17 mouse cellular contexts compared by ENCODE assay signal in the genomic region with DNA sequence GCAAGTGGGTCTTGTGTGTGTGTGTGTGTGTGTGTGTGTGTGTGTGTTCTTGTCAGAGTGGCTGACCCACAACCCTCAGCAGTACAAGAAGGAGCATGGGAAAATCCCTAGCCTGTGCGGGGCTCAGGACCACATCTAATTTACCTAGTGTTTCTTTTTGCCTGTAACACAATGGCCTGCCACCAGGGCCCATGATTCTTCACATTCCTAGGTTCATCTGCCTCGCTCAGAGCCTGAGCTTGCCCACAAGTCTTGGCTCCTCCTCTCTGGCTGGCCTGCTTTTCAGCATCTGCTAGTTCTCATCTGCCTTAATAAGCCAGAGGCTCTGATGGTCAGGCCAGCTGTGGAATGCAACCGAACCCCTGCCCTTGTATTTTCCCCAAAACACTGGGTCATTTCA. TPM values are rescaled to one million over a fixed set of nuclear protein-coding genes. Genes with fewer than 3 reads are reported as not detected.
DNase-seq lines count a peak whose midpoint lies in the region; ATAC-seq and TF ChIP-seq lines count a peak whose summit lies in the region.
"Had no signal": no experiment of that assay in that cellular context is flagged by ENCODE, and none has a peak within 500 bp of the region (broad histone marks: within the 10 kb centered on the region; RNA-seq: fewer than 3 reads in every experiment).

No protein-coding gene starts in this region.

- WGBS in midbrain, embryonic 10.5 days: 37% methylated on average over 3 of the region's 3 CpGs
- 41% methylated on average over 3 of the region's 3 CpGs for WGBS in midbrain, postnatal 0 days
- 37% methylated on average over 3 of the region's 3 CpGs for WGBS in intestine, embryonic 15.5 days

- peaks cover 56% of the 10 kb centered on the region for H3K4me1 ChIP-seq in midbrain, embryonic 10.5 days
- no peaks in the 10 kb centered on the region for H3K4me1 ChIP-seq in midbrain, postnatal 0 days (ENCODE audit: insufficient read depth, low read length)
- H3K4me1 ChIP-seq in intestine, embryonic 15.5 days (replicated peaks): peaks cover 46% of the 10 kb centered on the region

- H3K27ac ChIP-seq in midbrain, embryonic 10.5 days (replicated peaks): peak overlapping the region; percentile 46; the same call in 1 of the 2 replicates
- no peak overlapping the region for H3K27ac ChIP-seq in midbrain, postnatal 0 days (ENCODE audit: low read depth, low read length)
- peak overlapping the region; percentile 34; the same call in 1 of the 2 replicates for H3K27ac ChIP-seq in intestine, embryonic 15.5 days
- H3K27ac ChIP-seq: hindbrain, embryonic 14.5 days; liver, embryonic 15.5 days had no signal

- intact Hi-C loops in heart, postnatal 14 days (cut with DNase I): loop anchor here (10.0 kb wide), 1 partner anchor 236 kb away; no protein-coding TSS in a partner anchor

- no peak overlapping the region for H3K4me2 ChIP-seq in midbrain, postnatal 0 days (ENCODE audit: low read depth, low read length, poor library complexity, severe bottlenecking)
- no peak overlapping the region for H3K4me2 ChIP-seq in intestine, embryonic 15.5 days (replicated peaks)
- H3K4me2 ChIP-seq: hindbrain, embryonic 14.5 days; liver, embryonic 15.5 days had no signal

- no peak for TF ChIP-seq CTCF in midbrain, postnatal 0 days (IDR thresholded peaks at IDR 0.05)

- H3K27me3 ChIP-seq in midbrain, embryonic 10.5 days (ENCODE audit: low read depth, poor library complexity, severe bottlenecking): peaks cover 18% of the 10 kb centered on the region
- H3K27me3 ChIP-seq in midbrain, postnatal 0 days (ENCODE audit: insufficient read depth, low read length): no peaks in the 10 kb centered on the region
- no peaks in the 10 kb centered on the region for H3K27me3 ChIP-seq in intestine, embryonic 15.5 days (replicated peaks)

- no peak for ATAC-seq in midbrain, postnatal 0 days (ENCODE audit: low FRiP score)
- peak; percentile 3; the same call in 1 of the 2 replicates for ATAC-seq in intestine, embryonic 15.5 days
- ATAC-seq in cerebellum, adult (ENCODE audit: insufficient number of reproducible peaks, low FRiP score, low TSS enrichment): no peak
- ATAC-seq: forebrain, embryonic 16.5 days had no signal

- DNase-seq in gastrocnemius, postnatal 10 days: peak; percentile 27
- no peak for DNase-seq in gastrocnemius, postnatal 25 days
- no peak for DNase-seq in midbrain, embryonic 10.5 days (ENCODE audit: low spot score)
- no peak for DNase-seq in midbrain, postnatal 0 days (ENCODE audit: low spot score)
- DNase-seq in cerebellum, adult 8-10 months: no peak
- DNase-seq in heart, postnatal 14 days: no peak
- DNase-seq: B cell, adult 2 months; midbrain, embryonic 14.5 days; thymus, postnatal 14 days had no signal

- no peaks in the 10 kb centered on the region for H3K9me3 ChIP-seq in midbrain, embryonic 10.5 days (replicated peaks)
- no peaks in the 10 kb centered on the region for H3K9me3 ChIP-seq in midbrain, postnatal 0 days (ENCODE audit: low read length)
- H3K9me3 ChIP-seq in intestine, embryonic 15.5 days: no peaks in the 10 kb centered on the region
- H3K9me3 ChIP-seq: liver, embryonic 15.5 days had no signal

- no peak overlapping the region for H3K4me3 ChIP-seq in midbrain, embryonic 10.5 days
- no peak overlapping the region for H3K4me3 ChIP-seq in midbrain, postnatal 0 days (ENCODE audit: low read depth, low read length)
- no peak overlapping the region for H3K4me3 ChIP-seq in intestine, embryonic 15.5 days (replicated peaks)
- H3K4me3 ChIP-seq: liver, embryonic 15.5 days had no signal

- H3K36me3 ChIP-seq in midbrain, embryonic 10.5 days: no peaks in the 10 kb centered on the region
- H3K36me3 ChIP-seq in midbrain, postnatal 0 days (ENCODE audit: insufficient read depth, low read length): no peaks in the 10 kb centered on the region
- H3K36me3 ChIP-seq in intestine, embryonic 15.5 days: no peaks in the 10 kb centered on the region
- H3K36me3 ChIP-seq: liver, embryonic 15.5 days had no signal

- no peak overlapping the region for H3K9ac ChIP-seq in midbrain, postnatal 0 days (replicated peaks; ENCODE audit: low read length, poor library complexity, severe bottlenecking)
- no peak overlapping the region for H3K9ac ChIP-seq in intestine, embryonic 15.5 days
- H3K9ac ChIP-seq: hindbrain, embryonic 14.5 days; liver, embryonic 15.5 days had no signal

RNA-seq across cellular contexts. Expression of a gene that starts 19.5 kb away (rescaled TPM):
- 1 to 10 TPM in 1 of 2 experiments, not detected in 1; 2.7 TPM for total RNA-seq in gastrocnemius, postnatal 10 days (2021)
- not detected for total RNA-seq in gastrocnemius, postnatal 25 days (2021)
- 0.89 and 1.3 TPM in 2 replicates for polyA plus RNA-seq in midbrain, embryonic 10.5 days (2016; fragmentation: Nextera tagmentation; extraction: Ambion mirVana)
- 0.33 TPM in 1 of 2 replicates, not detected in the other for total RNA-seq in midbrain, postnatal 0 days (2014; rRNA removed)
- not detected in 2 replicates for polyA plus RNA-seq in midbrain, postnatal 0 days (2015; fragmentation: Nextera tagmentation; extraction: Ambion mirVana)
- 0.60 and 0.88 TPM in 2 replicates for polyA plus RNA-seq in intestine, embryonic 15.5 days (2015; fragmentation: Nextera tagmentation; extraction: Ambion mirVana)
- total RNA-seq in heart, postnatal 14 days (2021): not detected
- total RNA-seq: common myeloid progenitor, adult 5-6 weeks; heart, adult 8-10 months had no signal
- polyA plus RNA-seq: spleen, adult 2 months had no signal

RNA-seq across cellular contexts. Expression of a gene that starts 23.8 kb away (rescaled TPM):
- total RNA-seq in gastrocnemius, postnatal 10 days (2021): 1 to 10 TPM; 3.4 to 4.6 TPM
- 1 to 10 TPM; 2.9 to 5.4 TPM for total RNA-seq in gastrocnemius, postnatal 25 days (2021)
- 5.1 and 5.4 TPM in 2 replicates for polyA plus RNA-seq in midbrain, embryonic 10.5 days (2016; fragmentation: Nextera tagmentation; extraction: Ambion mirVana)
- total RNA-seq in midbrain, postnatal 0 days (2014; rRNA removed): 33.2 and 38.3 TPM in 2 replicates
- 11.2 and 12.3 TPM in 2 replicates for polyA plus RNA-seq in midbrain, postnatal 0 days (2015; fragmentation: Nextera tagmentation; extraction: Ambion mirVana)
- polyA plus RNA-seq in intestine, embryonic 15.5 days (2015; fragmentation: Nextera tagmentation; extraction: Ambion mirVana): 32.8 and 35.6 TPM in 2 replicates
- total RNA-seq in heart, postnatal 14 days (2021): 10 to 100 TPM; 13.5 to 15.6 TPM

RNA-seq across cellular contexts. Expression of a gene that starts 45.7 kb away (rescaled TPM):
- under 1 TPM in 1 of 2 experiments, not detected in 1; 0.32 TPM for total RNA-seq in gastrocnemius, postnatal 10 days (2021)
- total RNA-seq in gastrocnemius, postnatal 25 days (2021): not detected
- 0.10 and 0.15 TPM in 2 replicates for polyA plus RNA-seq in midbrain, embryonic 10.5 days (2016; fragmentation: Nextera tagmentation; extraction: Ambion mirVana)
- total RNA-seq in midbrain, postnatal 0 days (2014; rRNA removed): 0.60 TPM in 1 of 2 replicates, not detected in the other
- 0.47 and 0.51 TPM in 2 replicates for polyA plus RNA-seq in midbrain, postnatal 0 days (2015; fragmentation: Nextera tagmentation; extraction: Ambion mirVana)
- polyA plus RNA-seq in intestine, embryonic 15.5 days (2015; fragmentation: Nextera tagmentation; extraction: Ambion mirVana): 0.10 and 0.16 TPM in 2 replicates
- total RNA-seq in heart, postnatal 14 days (2021): under 1 TPM in 1 of 2 experiments, not detected in 1; 0.17 TPM
- total RNA-seq: common myeloid progenitor, adult 5-6 weeks; heart, adult 8-10 months had no signal
- polyA plus RNA-seq: forebrain, embryonic 16.5 days; hindbrain, embryonic 14.5 days; spleen, adult 2 months had no signal

RNA-seq across cellular contexts. Expression of a gene that starts 59.2 kb away (rescaled TPM):
- total RNA-seq in gastrocnemius, postnatal 10 days (2021): 100 to 1,000 TPM; 345 to 347 TPM
- 100 to 1,000 TPM; 351 to 396 TPM for total RNA-seq in gastrocnemius, postnatal 25 days (2021)
- 9.7 and 15.3 TPM in 2 replicates for polyA plus RNA-seq in midbrain, embryonic 10.5 days (2016; fragmentation: Nextera tagmentation; extraction: Ambion mirVana)
- total RNA-seq in midbrain, postnatal 0 days (2014; rRNA removed): 14.1 and 18.1 TPM in 2 replicates
- 30.8 and 32.7 TPM in 2 replicates for polyA plus RNA-seq in midbrain, postnatal 0 days (2015; fragmentation: Nextera tagmentation; extraction: Ambion mirVana)
- 30.8 and 31.2 TPM in 2 replicates for polyA plus RNA-seq in intestine, embryonic 15.5 days (2015; fragmentation: Nextera tagmentation; extraction: Ambion mirVana)
- total RNA-seq in heart, postnatal 14 days (2021): 100 to 1,000 TPM; 297 to 326 TPM
